Mouse (Mus musculus) limb, embryonic 13.5 days (tissue): ENCODE results near the gene Amt. TPM values are rescaled to one million over a fixed set of nuclear protein-coding genes. Genes with fewer than 3 reads are reported as not detected.

ENCODE experiments used
- ATAC-seq: fragments of 200-750 bp; cut with Nextera tagmentation; 2 replicates; pipeline ENCODE4 v1.8.0; 2017; ENCODE audit warnings: low read depth, moderate number of reproducible peaks, moderate TSS enrichment; ENCODE audit not compliant: low FRiP score
- H3K27ac ChIP-seq: fragments of 300-500 bp; sonication (generic); 2 replicates; pipeline ENCODE4 v1.5.1; 2015; ENCODE audit warnings: inconsistent platforms, mild to moderate bottlenecking, moderate library complexity
- H3K27me3 ChIP-seq: fragments of 300-500 bp; sonication (generic); 2 replicates; pipeline ENCODE4 v1.6.1; 2015; ENCODE audit warnings: mild to moderate bottlenecking, inconsistent platforms
- H3K36me3 ChIP-seq: fragments of 300-500 bp; sonication (generic); 2 replicates; pipeline ENCODE4 v1.6.1; 2015; ENCODE audit warnings: inconsistent platforms, mild to moderate bottlenecking, moderate library complexity
- H3K4me1 ChIP-seq: fragments of 300-500 bp; sonication (generic); 2 replicates; pipeline ENCODE4 v1.6.1; 2015; ENCODE audit warnings: inconsistent platforms
- H3K4me2 ChIP-seq: fragments of 300-500 bp; sonication (generic); replicated peaks from 2 replicates; pipeline ENCODE4 v1.6.1; 2015; ENCODE audit warnings: inconsistent platforms, mild to moderate bottlenecking, moderate library complexity
- H3K4me3 ChIP-seq: fragments of 300-500 bp; sonication (generic); 2 replicates; pipeline ENCODE4 v1.5.1; 2015; ENCODE audit warnings: moderate library complexity, mild to moderate bottlenecking, inconsistent platforms
- H3K9ac ChIP-seq: fragments of 300-500 bp; sonication (generic); 2 replicates; pipeline ENCODE4 v1.6.1; 2015; ENCODE audit warnings: mild to moderate bottlenecking, inconsistent platforms
- H3K9me3 ChIP-seq: fragments of 300-500 bp; sonication (generic); 2 replicates; pipeline ENCODE4 v1.6.1; 2016; ENCODE audit warnings: inconsistent platforms
- WGBS: fragments of 180-500 bp; shearing (Covaris S2); methylation state at CpG from one replicate; pipeline ENCODE4 v1.1.7; 2015; 5-methylcytosine and 5-hydroxymethylcytosine counted together
- polyA plus RNA-seq: library from polyadenylated mRNA; unstranded; fragments of >200 nt; fragmentation: Nextera tagmentation; extraction: Ambion mirVana; gene quantifications from 2 replicates; pipeline ENCODE4 v1.2.1, GENCODE M21; 2015

Gene Amt
- polyA plus RNA-seq, 1 experiment from 2014 or later: 13.5 TPM

DNA sequence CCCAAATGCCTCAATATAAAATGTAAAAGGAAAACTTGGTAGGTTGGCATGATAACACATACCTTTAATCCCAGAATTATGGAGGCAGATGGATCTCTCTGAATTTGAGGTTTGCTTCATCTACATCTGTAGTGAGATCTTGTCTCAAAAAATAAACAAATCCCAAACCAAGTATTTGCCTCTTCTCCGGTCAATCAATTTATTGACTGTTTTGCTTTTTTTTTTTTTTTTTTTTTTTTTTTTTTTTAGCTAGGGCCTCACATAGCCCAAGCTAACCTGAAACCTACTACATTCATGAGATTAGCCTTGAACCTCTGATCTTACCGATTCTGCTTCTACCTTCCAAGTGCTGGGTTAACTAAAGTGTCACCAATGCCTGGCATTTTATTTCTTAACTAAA lies 7.3 kb upstream of the Amt start:
- peaks cover 5% of the 10 kb centered on the region for H3K4me1 ChIP-seq
- peaks cover 7% of the 10 kb centered on the region for H3K36me3 ChIP-seq
- 57% methylated on average over 2 of the region's 2 CpGs for WGBS
- no peak overlapping the region for H3K27ac ChIP-seq
- H3K9ac ChIP-seq: peak overlapping the region; percentile 68; the same call in 1 of the 2 replicates
- no peak for ATAC-seq
- no peaks in the 10 kb centered on the region for H3K9me3 ChIP-seq
- peak overlapping the region; percentile 55 for H3K4me3 ChIP-seq
- H3K27me3 ChIP-seq: no peaks in the 10 kb centered on the region
- peak overlapping the region; percentile 67 for H3K4me2 ChIP-seq

DNA sequence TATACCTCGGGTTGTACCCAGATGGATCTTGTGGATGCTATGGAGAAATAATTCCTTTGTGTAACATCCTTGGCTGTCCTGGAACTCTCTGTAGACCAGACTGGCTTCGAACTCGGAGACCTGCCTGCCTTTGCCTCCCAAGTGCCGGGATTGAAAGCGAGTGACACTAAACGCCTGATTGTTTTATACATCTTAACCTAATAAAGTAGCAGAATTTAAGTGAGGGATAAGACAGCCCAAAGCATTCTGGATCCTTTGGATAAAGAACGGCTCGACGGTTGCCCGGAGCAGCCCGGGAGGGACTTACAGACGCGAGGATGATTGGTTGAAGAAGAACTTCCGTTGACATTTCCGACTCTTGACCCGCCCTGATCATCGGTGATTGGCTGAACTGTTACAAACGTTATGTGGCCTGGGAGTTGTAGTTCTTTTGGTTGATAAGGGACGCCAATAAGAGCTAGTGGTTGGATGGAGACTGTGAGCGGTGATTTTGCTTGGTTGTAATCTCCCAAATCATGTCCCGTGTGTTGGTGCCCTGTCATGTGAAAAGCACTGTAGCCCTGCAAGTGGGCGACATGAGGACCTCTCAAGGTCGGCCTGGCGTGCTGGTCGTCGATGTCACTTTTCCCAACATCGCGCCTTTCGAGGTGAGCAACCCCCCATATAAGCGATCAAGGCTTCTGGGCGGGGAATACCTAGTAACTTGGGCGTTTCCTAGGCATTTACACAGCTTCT lies 6.5 kb upstream of the Amt start, which contains the start of gene Nicn1:
Gene Nicn1, plus strand, starts transcription at position 414 of the 735 bp plus-strand sequence.
- H3K27ac ChIP-seq: peak within 1 kb of the TSS; percentile 56
- WGBS: under 1% methylated on average over 32 of the region's 32 CpGs

DNA sequence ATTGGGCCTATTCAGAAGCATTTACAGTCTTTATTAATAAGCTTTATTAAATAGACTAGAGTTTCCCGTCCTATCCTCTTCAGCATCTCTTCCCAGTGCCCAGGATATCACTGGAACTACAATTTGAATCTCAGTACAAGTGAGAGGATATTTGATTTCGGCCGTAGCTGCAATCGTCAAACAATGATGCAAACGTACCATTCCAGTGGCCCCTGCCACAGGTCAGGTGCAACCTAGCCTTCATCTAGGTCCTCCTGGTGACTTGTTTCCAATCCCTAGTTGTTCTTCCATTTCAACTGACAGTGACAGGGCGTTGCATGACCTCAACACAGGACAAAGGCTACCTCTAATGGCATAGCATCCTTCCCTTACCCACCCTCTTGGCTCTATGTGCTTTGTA lies 5.9 kb upstream of the Amt start:
- Histone ChIP-seq H3K9me3 (no peaks in the 10 kb centered on the region), H3K4me2 (peak overlapping the region; percentile 67), H3K27ac (peak overlapping the region; percentile 39), H3K36me3 (peaks cover 21% of the 10 kb centered on the region), H3K9ac (peak overlapping the region; percentile 65), H3K27me3 (no peaks in the 10 kb centered on the region), H3K4me3 (peak overlapping the region; percentile 55), H3K4me1 (peaks cover 5% of the 10 kb centered on the region)
- 53% methylated on average over 6 of the region's 6 CpGs for WGBS
- no peak for ATAC-seq

More for the DNA sequence above, 6.5 kb upstream of the Amt start, which contains the start of gene Nicn1:
- Histone ChIP-seq H3K4me2 (peak within 1 kb of the TSS; percentile 67), H3K9me3 (no peaks in the 10 kb centered on the region), H3K27me3 (no peaks in the 10 kb centered on the region), H3K36me3 (peaks cover 16% of the 10 kb centered on the region), H3K9ac (peak within 1 kb of the TSS; percentile 68), H3K4me1 (peaks cover 5% of the 10 kb centered on the region), H3K4me3 (peak within 1 kb of the TSS; percentile 55)
- ATAC-seq: peak; percentile 98

DNA sequence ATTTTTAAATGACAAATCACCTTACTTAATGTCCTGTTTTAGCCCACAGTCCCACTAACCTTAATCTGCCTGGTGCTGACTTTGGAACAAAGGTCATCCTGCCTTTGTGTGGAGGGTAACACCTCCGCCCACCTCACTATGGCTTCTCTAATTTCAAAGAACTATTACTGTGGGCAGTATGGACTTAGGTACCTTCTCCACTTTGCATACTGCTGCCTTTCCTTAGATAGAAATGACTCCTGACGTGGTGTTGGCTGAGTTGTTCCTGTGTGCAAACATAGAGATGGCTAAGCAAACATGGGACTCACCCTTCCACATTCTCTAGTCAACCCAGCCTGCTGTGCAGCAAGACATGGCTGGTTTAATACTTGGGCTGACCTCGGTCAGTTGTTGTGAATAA lies 5.2 kb downstream of the Amt start:
- H3K9me3 ChIP-seq: no peaks in the 10 kb centered on the region
- H3K27me3 ChIP-seq: no peaks in the 10 kb centered on the region
- no peak overlapping the region for H3K27ac ChIP-seq
- H3K4me1 ChIP-seq: peaks cover 11% of the 10 kb centered on the region
- H3K4me3 ChIP-seq: no peak overlapping the region
- H3K4me2 ChIP-seq: no peak overlapping the region
- WGBS: 79% methylated on average over 3 of the region's 3 CpGs
- no peak for ATAC-seq
- no peak overlapping the region for H3K9ac ChIP-seq
- H3K36me3 ChIP-seq: peaks cover 30% of the 10 kb centered on the region

DNA sequence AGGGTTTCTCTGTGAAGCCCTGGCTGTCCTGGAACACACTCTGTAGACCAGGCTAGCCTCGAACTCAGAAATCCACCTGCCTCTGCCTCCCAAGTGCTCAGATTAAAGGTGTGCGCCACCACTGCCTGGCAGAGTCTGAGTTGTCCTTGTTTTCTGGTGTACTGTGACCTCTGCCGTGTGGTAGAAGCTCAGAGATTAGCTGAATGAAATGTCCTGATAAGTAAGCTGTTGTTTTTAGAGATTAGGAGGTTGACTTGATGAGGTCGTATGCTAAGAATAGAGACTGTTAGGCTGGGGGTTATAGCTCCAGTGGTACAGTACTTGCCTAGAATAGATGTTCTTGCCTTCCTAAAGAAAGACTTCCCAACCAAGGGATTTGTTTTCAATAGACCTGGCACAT lies 8.1 kb downstream of the Amt start:
- 81% methylated on average over 4 of the region's 4 CpGs for WGBS
- Histone ChIP-seq H3K9me3 (no peaks in the 10 kb centered on the region), H3K36me3 (peaks cover 30% of the 10 kb centered on the region), H3K9ac (peak overlapping the region; percentile 84; the same call in 1 of the 2 replicates), H3K4me1 (peaks cover 24% of the 10 kb centered on the region), H3K27me3 (no peaks in the 10 kb centered on the region), H3K4me2 (peak overlapping the region; percentile 86), H3K4me3 (peak overlapping the region; percentile 94), H3K27ac (no peak overlapping the region)
- ATAC-seq: no peak

DNA sequence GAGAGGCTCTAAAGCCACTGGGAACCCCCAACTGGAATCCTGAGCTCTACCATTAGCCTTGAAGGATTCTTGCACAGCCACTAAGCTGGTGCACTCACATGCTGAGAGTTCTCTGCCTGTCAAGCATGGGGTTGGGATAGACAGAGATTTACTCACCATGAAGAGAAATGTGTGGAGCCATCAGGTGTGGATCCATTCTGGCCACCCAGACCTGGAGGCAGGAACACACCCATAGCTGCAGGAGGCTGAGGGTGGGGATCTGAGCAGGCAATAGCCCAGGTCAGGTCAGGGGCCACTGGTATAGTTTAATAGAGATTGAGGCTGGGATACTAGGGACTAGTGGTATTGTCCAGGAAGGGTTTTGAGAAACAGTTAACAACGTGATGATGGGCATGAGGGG lies 8.5 kb downstream of the Amt start:
- peak overlapping the region; percentile 74 for H3K27ac ChIP-seq

DNA sequence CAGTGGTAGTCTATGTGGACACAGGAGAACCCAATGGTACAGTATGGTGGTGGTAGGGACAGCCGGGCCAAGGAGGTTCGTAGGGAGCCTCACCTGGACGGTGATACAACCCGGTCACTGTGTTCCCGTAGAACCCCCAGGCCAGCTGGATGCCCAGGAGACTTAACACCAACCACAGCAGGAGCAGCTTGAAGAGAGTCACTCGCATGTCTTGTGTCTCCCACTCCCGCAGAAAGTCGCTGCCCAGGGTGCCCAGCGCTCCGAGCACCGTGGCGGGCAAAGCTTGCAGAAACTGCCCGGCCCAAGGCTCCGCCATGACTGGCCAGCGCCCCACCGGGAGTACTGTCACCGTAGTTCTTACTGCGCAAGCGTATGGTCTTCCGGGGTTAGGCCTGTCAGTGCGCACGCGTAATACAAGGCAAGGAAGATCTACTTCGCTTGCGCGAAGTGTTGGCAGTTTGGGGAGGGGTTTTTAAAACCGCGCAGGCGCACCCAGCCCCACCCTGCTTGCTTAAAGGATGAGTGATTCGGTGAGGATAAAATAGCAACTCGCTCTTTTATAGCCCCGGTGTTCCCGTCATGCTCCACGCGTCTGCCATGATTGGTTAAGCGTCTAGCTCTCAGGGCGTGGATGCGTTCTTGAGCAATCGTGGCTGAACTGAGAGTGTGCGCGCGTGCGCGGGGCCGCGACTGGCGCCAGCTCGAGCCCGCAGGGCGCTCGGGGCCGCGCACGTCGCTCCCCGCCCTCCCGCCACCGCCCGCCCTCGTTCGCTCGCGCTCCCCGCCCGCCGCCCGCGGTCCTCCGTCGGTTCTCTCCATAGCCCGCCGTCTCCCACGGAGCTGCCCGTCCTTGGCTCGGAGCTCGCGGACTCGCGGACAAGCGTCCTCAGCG lies 9.2 kb downstream of the Amt start, which contains the start of the genes Rhoa and Tcta:
Gene Rhoa, plus strand, starts transcription at position 501 of the 892 bp plus-strand sequence.
Gene Tcta, minus strand, starts transcription at position 532 of the 892 bp plus-strand sequence.
- no peaks in the 10 kb centered on the region for H3K27me3 ChIP-seq
- under 1% methylated on average over 81 of the region's 81 CpGs for WGBS
- peak within 1 kb of the TSS; percentile 97 for H3K9ac ChIP-seq
- H3K4me1 ChIP-seq: peaks cover 26% of the 10 kb centered on the region
- peak within 1 kb of the TSS; percentile 94 for H3K4me3 ChIP-seq
- peak within 1 kb of the TSS; percentile 86 for H3K4me2 ChIP-seq
- ATAC-seq: peak; percentile 97
- H3K27ac ChIP-seq: peak within 1 kb of the TSS; percentile 100
- H3K36me3 ChIP-seq: peaks cover 24% of the 10 kb centered on the region
- no peaks in the 10 kb centered on the region for H3K9me3 ChIP-seq

More for the DNA sequence above, 8.5 kb downstream of the Amt start:
- Histone ChIP-seq H3K36me3 (peaks cover 30% of the 10 kb centered on the region), H3K27me3 (no peaks in the 10 kb centered on the region), H3K4me3 (peak overlapping the region; percentile 94), H3K9ac (peak overlapping the region; percentile 84), H3K4me1 (peaks cover 24% of the 10 kb centered on the region), H3K9me3 (no peaks in the 10 kb centered on the region), H3K4me2 (peak overlapping the region; percentile 86)
- WGBS: 0% methylated on average over 1 of the region's 1 CpGs
- no peak for ATAC-seq

DNA sequence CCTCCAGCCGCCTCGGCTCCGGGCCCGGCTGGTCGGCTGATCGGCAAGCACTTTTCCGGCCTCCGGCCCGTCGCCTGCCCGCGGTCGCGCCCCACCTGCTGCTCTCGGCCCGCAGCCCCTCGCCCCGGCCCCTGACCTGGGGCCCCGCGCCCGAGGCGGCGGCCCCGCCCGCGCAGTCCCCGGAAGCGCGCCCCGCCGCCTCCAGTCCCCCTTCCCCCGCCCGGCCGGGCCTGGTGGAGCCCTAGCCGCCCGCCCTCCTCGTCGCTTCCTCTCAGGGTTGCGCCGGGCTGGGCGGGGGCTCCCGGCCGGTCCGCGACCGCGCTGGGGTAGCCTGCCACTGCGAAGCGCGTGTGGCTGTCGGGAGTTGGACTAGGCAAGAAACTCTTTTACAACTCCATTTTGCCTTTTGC lies 9.9 kb downstream of the Amt start:
- peak; percentile 60 for ATAC-seq
- Histone ChIP-seq H3K36me3 (peaks cover 18% of the 10 kb centered on the region), H3K4me1 (peaks cover 32% of the 10 kb centered on the region), H3K27me3 (no peaks in the 10 kb centered on the region), H3K27ac (peak overlapping the region; percentile 100), H3K4me3 (peak overlapping the region; percentile 94), H3K9me3 (no peaks in the 10 kb centered on the region), H3K4me2 (peak overlapping the region; percentile 86), H3K9ac (peak overlapping the region; percentile 97)
- under 1% methylated on average over 51 of the region's 51 CpGs for WGBS

DNA sequence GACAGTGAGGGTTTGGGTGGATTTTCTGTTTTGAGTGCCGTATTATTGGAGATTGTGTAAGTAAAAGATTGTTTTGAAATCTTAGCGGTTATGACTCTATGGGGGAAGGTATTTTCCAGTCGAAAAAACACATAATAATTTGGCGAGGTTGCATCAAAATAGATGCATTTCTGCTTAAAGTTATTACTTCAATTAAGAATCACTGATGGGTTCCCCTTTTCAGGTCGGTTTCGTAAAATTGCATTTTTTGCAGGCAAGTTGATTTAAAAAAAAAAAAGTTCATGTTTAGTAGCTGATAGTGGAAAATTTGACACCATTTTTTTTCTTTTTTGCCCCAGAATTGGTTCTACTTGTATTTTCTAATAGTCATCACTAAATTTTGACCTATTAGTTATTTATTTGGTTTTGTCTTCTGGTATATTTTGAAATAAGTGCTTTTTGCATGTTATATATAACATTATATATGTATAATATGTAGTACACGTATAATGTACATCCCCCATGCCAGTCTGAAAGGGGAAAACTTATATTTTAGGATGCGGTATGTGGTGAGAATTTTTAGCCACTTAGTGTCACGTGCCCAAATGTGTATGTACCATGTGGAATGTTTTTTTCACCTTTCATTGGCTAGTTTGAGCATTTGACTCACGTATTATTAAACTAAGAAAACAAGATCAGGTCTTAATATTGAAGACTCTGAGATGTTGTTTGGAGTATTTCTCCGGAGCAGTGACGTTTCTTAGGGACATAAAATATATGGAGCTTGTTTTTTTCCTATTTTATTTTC lies 10.6 kb downstream of the Amt start:
- H3K27ac ChIP-seq: peak overlapping the region; percentile 100

DNA sequence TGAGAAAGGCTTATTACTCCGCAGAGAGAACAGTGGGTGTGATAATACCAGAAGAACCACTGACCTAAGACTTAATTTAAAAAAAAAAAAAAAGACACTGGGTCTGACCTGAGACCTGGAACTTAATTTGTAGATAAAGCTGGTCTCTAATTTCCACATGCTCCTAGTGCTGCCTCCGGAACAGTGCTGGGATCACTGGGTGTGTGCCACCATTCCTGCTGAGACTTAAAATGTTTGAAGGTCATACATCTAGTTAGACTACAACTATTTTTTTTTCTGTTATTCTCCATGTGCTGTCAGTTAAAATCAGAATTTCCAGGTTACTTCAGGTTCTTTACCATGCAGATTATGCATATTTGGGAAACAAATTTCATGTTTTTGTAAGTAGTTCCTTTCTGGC lies 11.5 kb downstream of the Amt start:
- peak overlapping the region; percentile 94 for H3K4me3 ChIP-seq
- peak overlapping the region; percentile 56 for H3K9ac ChIP-seq
- peaks cover 9% of the 10 kb centered on the region for H3K36me3 ChIP-seq

More for the DNA sequence above, 10.6 kb downstream of the Amt start:
- no peaks in the 10 kb centered on the region for H3K27me3 ChIP-seq
- no peak for ATAC-seq
- peaks cover 18% of the 10 kb centered on the region for H3K36me3 ChIP-seq
- 15% methylated on average over 12 of the region's 12 CpGs for WGBS
- peak overlapping the region; percentile 86 for H3K4me2 ChIP-seq
- peak overlapping the region; percentile 94 for H3K4me3 ChIP-seq
- no peaks in the 10 kb centered on the region for H3K9me3 ChIP-seq
- peaks cover 34% of the 10 kb centered on the region for H3K4me1 ChIP-seq
- peak overlapping the region; percentile 97 for H3K9ac ChIP-seq

DNA sequence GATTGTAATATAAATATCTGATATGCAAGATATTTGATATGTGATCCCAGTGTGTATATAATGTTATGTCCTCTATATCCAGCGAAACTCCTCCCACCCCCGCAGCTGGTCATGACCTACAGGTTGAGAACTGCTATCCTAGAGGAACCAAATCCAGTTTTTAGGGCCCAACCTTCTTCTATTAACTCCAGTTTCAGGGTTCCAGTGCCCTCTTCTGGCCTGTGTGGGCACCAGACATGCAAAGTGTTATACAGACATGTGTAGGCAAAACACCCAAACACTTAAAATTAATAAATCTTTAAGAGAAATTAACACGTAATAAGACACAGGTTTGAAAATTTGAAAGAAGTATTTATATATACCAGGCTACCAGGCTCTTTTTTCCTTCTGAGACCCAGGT lies 20.9 kb downstream of the Amt start:
- H3K4me3 ChIP-seq: no peak overlapping the region
- H3K36me3 ChIP-seq: peaks cover 66% of the 10 kb centered on the region
- WGBS: 89% methylated on average over 3 of the region's 3 CpGs
- no peaks in the 10 kb centered on the region for H3K9me3 ChIP-seq
- no peaks in the 10 kb centered on the region for H3K27me3 ChIP-seq
- no peak for ATAC-seq
- H3K4me1 ChIP-seq: no peaks in the 10 kb centered on the region
- no peak overlapping the region for H3K27ac ChIP-seq
- no peak overlapping the region for H3K4me2 ChIP-seq
- H3K9ac ChIP-seq: no peak overlapping the region

More for the DNA sequence above, 11.5 kb downstream of the Amt start:
- H3K9me3 ChIP-seq: no peaks in the 10 kb centered on the region
- no peaks in the 10 kb centered on the region for H3K27me3 ChIP-seq
- peak overlapping the region; percentile 86 for H3K4me2 ChIP-seq
- peaks cover 34% of the 10 kb centered on the region for H3K4me1 ChIP-seq
- ATAC-seq: no peak
- no peak overlapping the region for H3K27ac ChIP-seq
- 63% methylated on average over 2 of the region's 2 CpGs for WGBS
